Mouse (Mus musculus) cerebellum, adult 18-20 months (tissue): ENCODE measurements around the gene Pcdh9.
A peak's percentile ranks its signal among the peaks of the same experiment; 100 is the strongest.

Experiments used
- DNase-seq, 2 experiments: peaks; one replicate each; pipeline ENCODE4 v3.0.0; 2021

The Pcdh9 gene

DNA sequence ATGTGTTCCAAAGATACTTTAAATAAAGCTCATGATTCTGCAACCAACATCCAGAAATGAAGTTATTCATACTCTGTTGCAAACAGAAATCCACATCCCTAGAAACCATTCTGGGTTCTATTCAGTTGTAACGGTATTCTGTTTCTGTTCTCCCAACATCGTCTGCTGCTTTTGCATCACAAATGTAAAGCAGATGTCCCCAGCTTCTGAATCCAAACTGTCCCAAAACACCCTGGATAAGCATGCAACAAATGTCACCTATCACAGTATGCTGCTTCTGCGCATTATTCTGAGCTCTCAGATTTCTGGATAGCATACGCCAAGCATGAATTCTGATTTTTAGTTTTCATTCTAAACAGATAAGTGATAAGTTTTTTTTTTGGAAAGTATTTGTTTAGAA is 516.3 kb downstream of the Pcdh9 start:
- no peak for DNase-seq

DNA sequence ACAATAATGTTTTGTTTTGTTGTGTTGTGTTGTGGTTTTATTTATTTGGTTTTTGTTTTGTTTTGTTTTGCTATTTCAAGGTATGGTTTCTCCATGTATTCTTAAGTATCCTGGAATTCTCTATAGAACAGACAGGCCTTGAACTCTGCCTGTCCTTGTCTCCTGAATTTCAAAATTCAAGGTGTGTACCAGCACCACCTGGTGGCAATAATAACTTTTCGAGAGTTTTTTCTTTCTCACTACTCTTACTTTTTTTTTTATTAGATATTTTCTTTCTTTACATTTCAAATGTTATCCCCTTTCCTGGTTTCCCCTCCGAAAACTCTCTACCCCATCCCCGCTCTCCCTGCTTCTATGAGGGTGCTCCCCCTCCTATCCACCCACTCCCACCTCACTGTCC is 536.3 kb downstream of the Pcdh9 start:
- DNase-seq, result no peak

DNA sequence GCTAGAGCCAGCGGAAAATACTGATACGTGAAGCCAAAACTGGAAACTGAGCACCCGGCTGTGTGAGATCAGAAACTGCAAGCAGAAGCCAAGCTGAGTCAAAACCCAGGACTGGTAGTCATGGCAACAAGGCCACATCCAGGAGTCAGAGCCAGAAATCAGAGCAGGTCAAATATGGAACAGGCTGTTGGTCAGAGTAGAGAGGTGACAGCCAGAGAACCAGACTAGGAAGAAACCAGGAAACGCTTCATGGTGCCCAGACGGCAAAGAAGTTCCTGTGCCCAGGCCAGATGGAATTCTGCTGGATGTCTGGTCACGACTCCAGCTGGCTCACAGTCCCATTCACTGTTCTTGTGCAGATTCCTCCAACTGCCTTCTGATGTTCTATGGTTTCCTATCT is 539.6 kb downstream of the Pcdh9 start:
- peak; percentile 88 to 95 for DNase-seq

DNA sequence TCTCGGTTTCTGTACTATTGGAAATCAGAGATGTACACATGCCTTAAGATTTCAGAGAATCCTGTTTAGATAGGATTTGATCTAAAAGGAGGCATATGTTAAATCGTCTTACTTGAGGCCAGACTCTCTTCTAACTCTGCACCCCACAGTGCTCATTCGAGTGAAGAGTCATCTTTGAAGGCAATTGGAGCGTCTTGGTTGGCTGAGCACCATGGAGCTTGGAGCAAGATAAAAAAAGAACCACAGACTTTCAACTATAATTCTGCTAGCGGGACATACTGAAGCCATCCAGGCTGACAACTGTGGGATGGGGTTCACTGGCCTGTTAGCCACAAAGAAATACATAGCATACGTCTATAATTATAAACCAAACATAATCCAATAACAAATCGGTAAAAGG is 541.3 kb downstream of the Pcdh9 start:
- peak; percentile 42 to 58 for DNase-seq

DNA sequence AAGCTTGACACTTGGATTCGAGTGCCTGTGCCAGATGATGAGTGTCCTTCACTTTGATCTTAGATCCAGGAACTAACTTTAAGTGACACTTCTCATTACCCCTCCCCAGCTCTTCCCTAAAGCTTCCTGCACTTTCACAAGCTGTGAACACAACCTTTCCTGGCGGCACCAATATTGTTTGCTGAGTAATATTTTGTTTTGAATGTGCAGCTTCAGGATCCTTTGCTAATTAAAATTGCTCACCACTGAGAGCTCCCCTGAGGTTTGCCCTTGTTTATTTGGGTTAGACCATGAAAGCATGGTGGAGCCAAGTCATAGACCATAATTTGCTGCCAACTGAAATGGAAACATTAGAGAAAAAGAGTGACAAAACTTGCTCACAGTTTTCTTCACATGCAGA is 543.4 kb downstream of the Pcdh9 start:
- DNase-seq, result peak in 1 of 2 experiments; percentile 8

DNA sequence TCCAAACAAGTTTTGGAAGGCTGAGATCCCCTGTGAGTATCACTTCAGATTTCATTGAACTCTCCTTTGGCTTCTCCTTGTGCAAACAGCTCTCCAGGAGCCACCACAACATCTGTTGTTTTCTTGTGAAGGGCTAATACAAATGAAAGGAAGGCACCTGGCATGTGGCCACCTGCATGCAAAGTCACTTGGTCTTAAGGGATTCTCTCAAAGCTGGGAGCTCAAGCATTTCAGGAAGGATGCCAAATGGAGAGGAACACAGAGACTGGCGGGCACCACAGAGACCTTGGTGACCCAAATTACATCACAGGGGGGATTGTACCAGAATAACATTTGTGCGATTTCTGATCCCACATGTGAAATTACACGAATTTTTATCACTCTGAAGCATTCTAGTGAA is 547.7 kb downstream of the Pcdh9 start:
- peak; percentile 58 to 59 for DNase-seq

DNA sequence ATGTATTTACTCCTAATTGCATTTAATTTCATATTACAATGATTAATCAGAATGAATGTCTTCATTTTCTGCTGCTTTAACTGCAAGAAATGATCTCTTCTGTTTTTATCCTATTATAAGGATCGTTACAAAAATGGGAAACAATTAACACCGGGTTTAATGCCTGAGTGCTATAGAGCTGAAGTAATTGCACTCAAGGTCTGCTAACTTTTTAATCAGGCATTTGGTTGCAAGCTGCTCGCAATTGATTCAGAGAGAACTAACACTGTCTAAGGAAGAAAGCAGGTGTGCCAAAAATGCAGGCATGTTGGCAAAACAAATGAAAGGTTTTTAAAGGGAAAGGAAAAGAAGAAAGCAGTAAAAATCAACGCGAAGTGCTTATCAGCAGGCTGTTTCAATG is 549.1 kb downstream of the Pcdh9 start:
- peak in 1 of 2 experiments; percentile 8 for DNase-seq

DNA sequence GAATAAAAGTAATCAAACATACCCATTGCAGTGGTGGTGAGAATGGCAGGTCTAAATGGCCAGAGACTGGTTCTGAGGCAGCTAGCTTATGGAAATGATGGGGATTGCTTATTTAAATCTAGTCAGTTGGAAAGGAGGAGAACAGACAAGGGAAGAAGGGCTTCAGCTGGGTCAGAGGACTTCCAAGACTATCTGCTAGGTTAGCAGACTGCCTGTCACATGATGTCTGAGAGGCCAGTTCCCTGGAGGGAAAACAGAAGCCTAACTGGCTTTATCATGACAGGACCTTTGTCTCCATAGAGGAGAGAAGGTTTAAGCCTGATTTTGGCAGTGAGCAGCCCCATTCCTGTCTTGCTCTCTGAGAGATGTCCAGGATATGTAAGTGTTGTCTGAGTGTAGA is 561.2 kb downstream of the Pcdh9 start:
- no peak for DNase-seq

DNA sequence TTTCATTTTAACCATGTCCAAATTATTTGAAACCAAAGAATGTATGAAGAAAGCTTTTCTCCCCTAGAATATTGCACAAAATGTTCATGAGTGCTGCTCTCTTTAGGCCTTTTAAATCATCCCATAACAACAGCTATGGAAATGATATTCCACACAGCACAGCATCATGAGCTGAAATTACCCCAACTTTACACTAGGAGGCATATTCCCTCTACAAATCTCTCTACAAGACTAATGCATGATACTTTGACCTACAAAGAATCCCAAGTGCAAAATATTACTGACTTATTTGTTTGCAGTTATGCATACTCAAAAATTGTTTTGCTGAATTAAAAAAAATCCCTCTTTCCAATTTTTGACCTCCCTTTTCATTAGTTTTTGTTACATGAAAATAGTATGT is 573.1 kb downstream of the Pcdh9 start:
- DNase-seq, result peak in 1 of 2 experiments; percentile 15

DNA sequence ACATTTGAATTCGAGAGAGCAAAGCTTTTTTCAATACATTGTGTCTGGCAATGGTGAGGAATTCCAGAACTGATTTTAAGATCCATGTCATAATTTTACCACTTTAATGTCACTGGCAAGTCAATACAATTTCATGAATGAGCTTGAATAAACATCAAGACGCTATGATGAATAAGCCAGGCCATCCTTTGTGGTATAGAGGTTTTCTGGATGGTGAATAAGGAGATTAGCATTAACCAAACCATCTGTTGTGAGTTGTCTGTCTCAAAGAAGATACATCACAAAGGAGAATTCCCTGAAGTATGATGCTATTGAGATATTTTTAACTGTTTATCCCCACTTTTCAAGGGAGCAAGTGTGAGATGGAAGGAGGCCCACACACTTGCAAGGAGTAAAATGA is 602.1 kb downstream of the Pcdh9 start:
- DNase-seq, result no peak

DNA sequence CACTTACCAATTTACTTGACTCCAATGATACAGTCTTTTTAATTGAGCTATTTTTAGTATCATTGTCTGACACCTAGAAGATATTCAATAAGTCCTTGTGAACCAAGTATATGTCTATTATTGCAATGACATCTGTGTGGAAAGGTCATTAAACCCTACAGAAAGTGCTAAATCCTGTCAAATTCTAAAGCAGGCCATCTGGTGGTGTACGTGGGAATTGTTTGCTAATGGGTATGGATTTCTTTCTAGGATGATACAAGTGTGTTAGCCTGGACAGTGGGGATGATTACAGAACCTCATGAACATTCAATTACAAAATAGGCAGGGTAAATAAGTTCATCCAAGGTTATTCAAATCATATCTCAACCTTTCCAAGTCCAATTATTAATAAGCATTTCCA is 602.8 kb downstream of the Pcdh9 start:
- DNase-seq, result no peak

DNA sequence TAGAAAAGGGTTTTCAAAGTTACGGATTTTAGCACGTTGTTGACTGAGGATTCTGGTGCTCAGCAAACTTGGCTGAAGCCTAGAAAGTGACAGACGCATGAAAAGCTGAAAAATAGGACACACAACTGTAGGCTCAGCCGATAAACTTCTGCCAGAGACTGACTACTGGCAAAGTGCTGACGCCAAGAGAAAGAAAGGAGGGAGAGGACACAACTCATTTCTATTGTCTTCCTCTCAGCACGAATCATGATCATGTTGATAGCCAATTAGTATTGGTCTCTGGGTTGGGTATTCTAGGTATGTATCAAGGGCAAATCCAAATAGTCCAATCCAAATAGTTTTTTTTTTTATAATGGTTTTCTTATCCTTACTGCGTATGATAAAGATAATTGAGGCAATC is 605.3 kb downstream of the Pcdh9 start:
- DNase-seq, result no peak

DNA sequence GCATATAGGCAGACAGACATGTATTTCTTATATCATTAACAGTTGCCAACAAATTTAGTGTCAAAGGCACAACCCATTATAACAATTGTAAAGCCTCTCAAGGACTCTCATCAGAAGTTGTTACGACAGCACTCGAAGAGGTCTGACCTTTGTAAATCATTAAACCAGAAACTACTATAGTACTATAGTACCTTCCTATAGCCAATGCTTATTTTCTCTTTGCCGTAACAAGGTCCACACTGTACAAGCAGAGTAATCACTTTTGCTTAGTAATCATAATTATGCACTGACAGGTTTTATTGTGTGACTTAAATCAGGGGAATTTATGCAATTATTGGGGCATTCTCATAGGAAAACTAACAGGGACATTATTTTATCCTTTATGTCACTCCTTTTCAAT is 606.5 kb downstream of the Pcdh9 start:
- DNase-seq, result no peak

DNA sequence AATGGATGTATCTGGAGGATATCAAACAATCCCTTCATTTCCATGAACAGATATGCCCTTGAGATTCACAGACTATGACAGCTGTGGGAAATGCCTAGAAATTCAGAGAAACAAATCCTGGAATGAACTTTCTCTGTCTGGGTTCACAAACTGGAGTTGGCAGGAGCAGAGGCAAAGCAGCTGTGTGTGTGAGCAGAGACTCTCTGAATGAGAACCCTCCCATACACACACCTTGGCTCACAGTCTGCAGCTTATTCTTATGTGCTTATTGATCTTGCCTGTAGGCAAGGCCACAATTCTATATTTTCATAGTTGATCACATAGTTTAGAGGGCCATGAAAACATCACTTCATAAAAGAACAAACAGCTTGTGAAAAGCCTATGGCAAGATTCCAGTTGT is 614.8 kb downstream of the Pcdh9 start:
- no peak for DNase-seq

DNA sequence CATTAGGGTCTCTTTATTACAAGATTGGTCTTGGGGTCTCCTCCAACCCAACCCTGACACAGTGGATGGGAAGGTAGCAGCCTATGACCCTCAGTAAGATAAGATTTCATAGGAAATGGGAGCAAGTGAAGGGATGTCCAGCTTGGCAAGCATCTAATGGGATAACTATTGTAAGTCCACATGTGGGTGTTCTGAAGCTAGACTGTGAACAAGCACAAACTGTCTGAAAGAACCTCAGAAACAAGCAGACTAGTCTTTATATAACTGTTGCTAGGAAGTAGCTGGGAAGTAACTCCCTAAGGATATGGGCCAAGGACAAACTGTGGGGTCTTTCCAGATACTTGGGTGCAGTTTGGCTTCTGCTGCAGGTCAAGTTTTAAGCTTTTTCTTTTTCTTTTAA is 615.7 kb downstream of the Pcdh9 start:
- DNase-seq, result no peak

DNA sequence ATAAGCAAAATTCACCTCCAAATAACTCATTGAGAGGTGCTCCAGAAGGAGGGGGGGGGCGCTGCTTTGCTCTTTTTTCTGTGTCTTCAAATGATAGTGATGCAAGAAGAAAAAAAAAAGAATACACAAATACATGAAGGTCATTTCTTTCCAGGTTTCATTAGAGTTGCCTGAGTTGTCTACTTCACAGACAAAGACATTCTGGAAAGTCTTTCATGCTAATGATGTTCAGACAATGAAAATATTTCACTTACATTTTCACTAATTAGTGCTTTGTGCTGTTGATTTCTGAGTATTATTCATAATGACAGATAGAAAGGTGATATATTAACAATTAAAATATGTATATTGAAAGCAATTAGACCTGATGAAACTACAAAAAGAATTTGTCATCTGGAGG is 637.1 kb downstream of the Pcdh9 start:
- no peak for DNase-seq

DNA sequence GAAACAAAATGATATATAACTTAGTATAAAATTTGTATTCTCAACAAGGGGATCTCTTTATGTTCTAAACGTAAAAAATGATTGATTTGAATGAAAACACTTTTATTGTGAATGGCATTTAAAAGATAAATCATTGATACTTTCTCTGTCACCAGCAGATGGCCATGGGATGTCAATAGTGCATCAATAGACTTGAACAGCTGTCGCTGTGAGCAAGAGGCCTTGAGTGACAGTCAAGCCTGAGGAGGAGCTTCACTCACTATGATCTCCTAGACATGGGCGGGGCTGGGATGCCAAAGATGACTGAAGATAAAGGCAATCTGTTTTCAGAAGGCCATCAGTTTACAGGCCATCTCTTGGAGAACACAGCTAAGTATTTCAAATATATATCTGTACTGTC is 650.2 kb downstream of the Pcdh9 start:
- no peak for DNase-seq

DNA sequence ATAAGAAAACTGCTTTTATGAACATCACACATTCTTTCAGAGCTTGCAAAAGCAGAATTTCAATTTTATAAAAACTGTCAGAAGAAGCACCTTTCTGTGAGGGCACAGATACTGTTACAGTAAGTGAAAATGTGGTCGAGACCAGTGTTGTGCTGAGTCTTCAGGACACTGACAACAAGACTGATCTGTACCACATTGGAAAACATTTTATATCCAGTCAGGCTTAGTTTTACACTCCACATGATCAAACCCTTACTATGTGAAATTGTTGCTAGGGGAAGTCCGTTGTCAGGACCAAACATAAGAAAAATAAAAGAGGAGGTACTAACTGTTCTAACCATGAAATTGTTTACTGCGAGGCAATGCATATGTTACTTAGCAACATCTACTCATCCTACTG is 656.1 kb downstream of the Pcdh9 start:
- no peak for DNase-seq

DNA sequence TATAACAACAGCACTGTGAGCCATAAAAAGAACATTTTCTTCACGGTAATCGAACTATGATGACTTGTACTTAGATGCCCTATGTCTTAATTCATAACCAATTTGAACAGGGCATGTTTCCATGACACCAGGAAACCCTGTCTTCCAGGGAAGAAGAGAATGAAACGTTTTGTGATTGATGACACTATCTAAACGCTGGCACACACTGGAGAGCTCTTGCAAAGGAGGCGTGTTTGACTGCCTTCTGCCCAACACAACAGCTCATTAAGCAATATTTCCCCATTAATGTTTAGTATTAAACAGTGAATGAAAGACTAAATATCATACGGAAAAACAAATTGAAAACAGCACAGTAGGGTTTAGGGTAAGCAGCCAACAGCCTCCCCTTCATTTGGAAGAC is 656.9 kb downstream of the Pcdh9 start:
- DNase-seq, result no peak

DNA sequence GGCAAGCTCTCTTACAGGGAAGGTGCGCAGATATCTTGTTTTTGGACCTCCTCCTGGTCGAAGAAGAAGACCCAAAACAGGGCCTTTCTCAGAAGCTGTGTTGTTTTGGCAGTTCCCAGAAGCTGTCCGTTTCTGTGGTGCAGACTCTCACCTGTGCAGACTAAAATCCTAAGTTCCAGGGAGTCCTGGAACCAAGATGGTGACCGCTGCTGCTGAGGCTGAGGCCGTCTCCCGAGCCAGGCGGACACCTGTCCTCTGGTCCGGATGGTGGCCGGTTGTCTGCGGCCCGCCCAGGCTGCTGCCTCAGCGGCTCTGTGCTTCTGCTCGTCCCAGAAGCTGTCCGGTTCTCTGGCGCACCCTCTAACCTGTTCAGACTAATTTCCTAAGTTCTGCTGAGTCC is 675.6 kb downstream of the Pcdh9 start:
- peak; percentile 37 to 68 for DNase-seq

DNA sequence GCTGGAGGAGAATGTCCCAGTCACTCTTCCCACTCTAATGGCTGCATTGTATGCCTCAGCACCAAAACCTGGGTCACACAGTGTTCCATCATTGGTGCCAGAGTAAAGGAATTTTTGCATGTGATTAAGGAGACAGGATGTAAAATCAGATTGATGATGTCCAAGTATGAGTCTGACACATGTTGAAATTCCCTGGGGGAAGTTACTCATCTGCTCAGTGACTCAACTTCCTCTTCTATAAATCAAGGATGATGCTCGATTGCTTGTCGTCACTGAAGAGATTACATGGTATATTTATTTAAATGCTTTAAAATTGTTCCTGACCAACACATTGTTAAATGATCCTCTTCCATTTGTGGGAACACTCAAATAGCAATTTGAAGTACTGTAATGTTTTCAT is 690.7 kb downstream of the Pcdh9 start:
- DNase-seq, result no peak

DNA sequence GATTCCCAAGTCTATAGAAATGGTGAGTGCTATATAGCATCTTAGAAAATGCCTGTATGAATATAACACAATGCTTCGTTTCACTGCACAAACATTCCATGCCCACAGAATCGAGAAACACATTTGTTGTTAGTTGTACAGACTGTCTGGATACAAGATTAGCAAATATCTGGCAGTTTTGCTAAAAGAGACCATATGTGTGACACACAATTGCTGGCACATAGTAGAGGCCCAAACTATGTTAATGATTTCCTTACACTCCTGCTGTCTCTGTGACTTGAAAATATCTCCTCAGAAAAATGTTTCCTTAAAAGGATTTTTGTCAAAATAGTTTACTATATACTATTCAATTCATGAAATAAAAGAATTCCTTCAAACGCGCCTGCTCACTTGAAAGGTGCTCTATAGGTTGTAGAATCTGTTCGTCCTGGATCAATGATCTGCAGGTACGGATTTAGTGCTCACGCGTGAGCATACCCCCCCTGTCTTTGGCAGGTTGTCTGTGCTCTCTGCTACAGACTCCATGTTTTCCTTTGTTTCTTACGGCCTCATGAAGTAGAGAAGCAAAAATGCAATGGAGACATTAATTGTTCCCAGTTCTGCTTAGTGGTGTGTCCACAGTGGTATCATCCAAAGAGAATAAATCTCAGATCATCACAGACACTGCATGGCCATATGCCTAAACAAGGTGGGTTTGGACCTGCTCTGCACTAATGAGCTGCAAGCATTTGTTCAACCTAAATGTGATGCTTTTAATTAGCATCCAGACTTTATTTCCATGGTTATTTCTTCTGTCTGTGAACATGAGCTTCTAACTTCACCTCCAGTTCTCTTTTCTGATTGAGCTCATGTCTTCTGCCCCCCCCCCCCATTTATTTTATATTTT is 707.6 kb downstream of the Pcdh9 start:
- no peak for DNase-seq

DNA sequence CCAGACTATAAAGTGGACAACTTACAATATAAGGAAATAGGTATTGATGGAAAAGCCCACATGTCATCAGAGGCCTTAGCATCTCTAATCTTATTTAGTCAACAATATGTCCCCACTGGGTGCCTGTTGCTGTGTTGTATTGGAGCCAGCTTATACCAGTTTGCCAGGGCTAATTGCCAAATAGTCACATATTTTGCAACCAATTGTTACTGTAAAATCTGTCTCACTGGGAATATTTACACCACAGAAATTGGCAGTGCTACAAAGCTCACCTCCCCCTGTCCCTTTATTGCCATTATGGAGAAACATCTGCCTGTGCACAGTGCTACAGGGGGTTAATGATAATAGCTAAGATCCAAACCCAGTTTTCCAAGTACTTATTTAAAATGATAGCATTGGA is 721.3 kb downstream of the Pcdh9 start:
- peak; percentile 3 to 11 for DNase-seq

DNA sequence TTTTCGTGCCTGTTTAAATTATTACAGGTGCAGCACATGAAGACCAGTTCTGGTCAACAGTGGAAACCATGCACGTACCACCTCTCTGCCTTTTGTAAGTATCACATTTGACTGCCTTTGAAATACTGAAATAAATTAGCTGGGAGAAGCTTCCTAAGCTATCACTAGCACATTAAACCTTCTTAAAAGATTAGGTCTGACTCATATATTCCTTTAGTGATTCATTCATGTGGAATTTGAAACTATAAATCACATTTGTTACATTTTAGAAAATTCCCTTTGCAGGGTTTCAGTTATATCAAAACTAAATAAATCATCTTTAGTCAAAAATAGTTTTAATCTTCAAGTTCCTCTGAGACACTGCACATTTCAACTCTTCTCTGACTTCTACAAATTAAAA is 722.1 kb downstream of the Pcdh9 start:
- no peak for DNase-seq

DNA sequence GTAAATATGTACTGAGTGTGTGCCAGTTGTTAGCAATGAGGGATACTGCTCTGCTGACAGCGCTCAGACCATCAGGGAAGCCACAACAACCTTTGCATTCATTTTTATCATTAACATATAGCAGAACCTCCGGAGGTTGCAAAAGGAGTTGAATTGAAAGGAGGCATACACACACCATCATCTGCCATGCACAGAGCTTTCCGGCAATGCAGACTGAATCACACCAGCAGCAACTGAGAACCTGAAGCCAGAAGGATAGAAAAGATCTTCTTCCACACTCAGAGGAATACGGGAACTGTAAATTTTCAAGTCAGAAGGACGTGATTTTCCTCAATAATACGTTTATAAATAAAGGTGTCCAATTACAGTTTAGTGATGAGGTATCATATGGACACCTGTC is 747.1 kb downstream of the Pcdh9 start:
- DNase-seq, result no peak
